Mouse (Mus musculus) gastrocnemius, adult 2 months (tissue): ENCODE results near the gene Pglyrp1. TPM values are rescaled to one million over a fixed set of nuclear protein-coding genes. Genes with fewer than 3 reads are reported as not detected.
A peak's percentile ranks its signal among the peaks of the same experiment; 100 is the strongest.

Experiments
- DNase-seq: peaks from one replicate; pipeline ENCODE4 v3.0.0; 2022
- H3K27ac ChIP-seq: fragments of 200-600 bp; 2 replicates; pipeline ENCODE4 v1.8.1; 2022; ENCODE audit warnings: mild to moderate bottlenecking
- H3K4me3 ChIP-seq: fragments of 200-600 bp; 2 replicates; pipeline ENCODE4 v1.8.1; 2022; ENCODE audit warnings: mild to moderate bottlenecking, moderate library complexity
- CTCF ChIP-seq: fragments of 200-600 bp; IDR thresholded peaks from 2 replicates; pipeline ENCODE4 v1.8.1; 2022; ENCODE audit warnings: antibody characterized with exemption, mild to moderate bottlenecking, moderate library complexity
- intact Hi-C: fragments of 180-260 bp; cut with DNase I; formaldehyde crosslinking; loops from one replicate; pipeline ENCODE4 v1.15.1; 2025
- total RNA-seq, 2 experiments: library from RNA; stranded (reverse); gene quantifications; 2 replicates each; pipeline ENCODE4 v1.2.3; 2021

The Pglyrp1 gene
- total RNA-seq, 2 experiments from 2014 or later, result not detected

DNA sequence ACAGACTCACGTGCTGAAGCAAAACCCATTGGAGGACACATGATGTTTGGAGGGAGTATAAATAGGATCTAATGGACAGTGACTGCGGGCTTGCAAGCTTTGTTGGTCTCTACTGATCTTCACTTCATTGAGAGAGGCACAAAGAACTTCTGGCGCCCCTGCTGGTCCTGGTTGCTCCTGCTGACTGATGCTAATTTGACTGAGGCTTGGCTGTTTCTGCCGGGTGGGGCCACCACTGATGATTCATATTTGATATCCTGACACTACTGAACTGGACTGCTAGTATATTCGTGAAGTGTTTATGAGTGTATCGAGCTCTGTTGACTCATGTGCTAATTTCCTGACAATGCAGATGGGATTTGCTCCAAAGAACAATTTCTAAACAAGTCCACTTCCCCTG is 8.3 kb upstream of the Pglyrp1 start:
- no peak for DNase-seq
- Histone ChIP-seq H3K27ac (no peak overlapping the region), H3K4me3 (no peak overlapping the region)
- no peak for TF ChIP-seq CTCF
- intact Hi-C loops, result no loop called here

DNA sequence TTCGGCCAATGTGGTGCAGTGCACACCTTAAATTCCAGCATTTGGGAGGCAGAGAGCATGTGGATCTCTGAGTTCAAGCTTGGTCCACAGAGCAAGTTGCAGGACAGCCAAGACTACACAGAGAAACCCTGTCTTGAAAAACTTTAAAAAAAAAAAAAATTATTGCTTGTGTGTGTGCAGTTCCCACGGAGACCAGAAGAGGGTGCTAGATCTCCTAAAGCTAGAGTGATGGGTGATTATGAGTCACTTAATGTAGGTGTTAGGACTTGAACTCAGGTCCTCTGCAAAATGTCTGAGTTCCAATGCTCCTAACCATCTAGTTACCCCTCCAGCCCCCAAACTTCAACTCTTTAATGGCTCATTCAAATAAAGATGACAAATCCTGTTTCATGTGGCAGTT is 2.6 kb upstream of the Pglyrp1 start:
- TF ChIP-seq CTCF, result peak; percentile 21; the same call in 1 of the 2 replicates
- intact Hi-C loops, result no loop called here

DNA sequence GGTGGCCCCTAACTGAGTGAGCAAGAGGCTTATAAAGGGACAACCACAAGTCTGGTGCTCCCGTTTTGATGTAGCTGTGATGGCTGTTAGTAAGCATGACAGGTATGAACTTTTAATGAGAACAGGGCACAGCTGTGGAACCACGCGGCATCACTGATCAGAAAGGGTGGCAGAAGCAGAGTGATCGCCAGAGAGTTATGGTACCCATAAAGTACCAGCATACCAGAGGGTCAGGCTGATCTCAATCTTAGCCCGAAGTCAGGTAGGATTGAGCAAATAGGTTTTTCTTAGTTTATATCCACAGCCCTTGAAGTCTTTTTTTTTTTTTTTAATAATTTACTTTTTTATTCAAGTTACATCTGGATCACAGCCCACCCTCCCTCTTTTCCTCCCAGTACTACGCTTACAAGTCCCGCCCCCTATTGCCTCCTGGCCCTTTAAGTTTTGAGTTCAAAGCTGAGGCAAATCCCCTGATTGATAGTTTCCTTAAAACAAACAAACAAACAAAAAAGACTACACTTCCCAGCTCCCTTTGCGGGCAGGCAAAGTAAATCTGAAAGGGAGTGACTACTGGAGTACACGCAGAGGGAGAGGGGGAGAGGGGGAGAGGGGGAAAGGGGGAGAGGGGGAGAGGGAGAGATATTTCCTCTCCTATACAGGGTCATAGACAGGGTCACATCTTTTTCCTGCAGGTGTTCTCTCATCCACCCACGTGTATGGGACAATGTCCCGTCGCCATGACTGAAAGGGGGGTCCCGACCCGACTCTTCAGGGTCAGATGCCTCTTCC is 1.1 kb downstream of the Pglyrp1 start:
- peak overlapping the region; percentile 71 for H3K4me3 ChIP-seq
- intact Hi-C loops, result loop anchor here (2.0 kb wide), 1 partner anchor 43 kb away; no protein-coding TSS in a partner anchor
- no peak for TF ChIP-seq CTCF
- H3K27ac ChIP-seq, result peak overlapping the region; percentile 7; the same call in 1 of the 2 replicates
- no peak for DNase-seq

More for the DNA sequence above, 2.6 kb upstream of the Pglyrp1 start:
- DNase-seq, result no peak
- Histone ChIP-seq H3K4me3 (no peak overlapping the region), H3K27ac (no peak overlapping the region)

DNA sequence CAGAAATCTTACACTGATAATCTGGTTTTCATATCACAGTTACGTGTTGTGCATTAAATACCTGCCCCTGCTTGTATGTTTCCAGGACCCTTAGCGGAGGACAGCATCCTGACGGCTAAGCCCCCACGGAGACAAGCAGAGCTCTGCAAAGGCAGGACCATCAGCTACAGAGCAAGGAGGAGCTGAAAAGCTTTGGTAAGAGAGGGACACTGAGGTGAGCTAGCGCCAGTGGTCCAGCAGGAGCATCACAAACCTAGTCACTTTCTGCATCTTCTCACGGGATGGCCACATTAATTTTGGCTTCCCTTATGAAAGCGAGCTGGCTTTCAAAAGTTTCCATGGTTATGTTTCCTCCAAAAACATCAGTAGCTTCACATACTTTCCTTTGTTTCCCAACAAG is 1.7 kb downstream of the Pglyrp1 start:
- Histone ChIP-seq H3K27ac (peak overlapping the region; percentile 7; the same call in 1 of the 2 replicates), H3K4me3 (peak overlapping the region; percentile 71)
- TF ChIP-seq CTCF, result no peak
- no peak for DNase-seq
- intact Hi-C loops, result loop anchor here (1.0 to 2.0 kb wide), 2 partner anchors 44 to 123 kb away; no protein-coding TSS in a partner anchor

DNA sequence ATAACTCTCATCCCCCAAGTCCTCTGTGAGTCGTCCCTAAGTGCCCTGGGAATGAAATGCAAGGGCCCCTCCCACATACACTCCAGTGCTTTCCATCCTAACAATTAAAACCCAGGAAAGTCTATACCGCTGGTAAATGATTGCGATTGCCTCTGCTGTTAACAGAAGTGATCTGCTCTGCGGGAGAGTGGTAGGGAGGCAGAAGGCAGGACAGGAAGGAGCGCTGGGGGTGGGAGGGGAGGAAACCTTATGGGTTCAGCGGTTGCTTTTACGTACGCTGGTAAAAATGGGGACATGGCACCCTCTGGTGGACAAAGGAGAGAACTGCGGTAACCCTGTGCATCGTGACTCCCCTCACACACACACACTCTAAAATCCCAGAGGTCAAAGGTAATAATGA is 2.1 kb downstream of the Pglyrp1 start:
- DNase-seq, result peak; percentile 70
- no peak; the same call in 1 of the 2 replicates for TF ChIP-seq CTCF
- H3K4me3 ChIP-seq, result peak overlapping the region; percentile 71
- peak overlapping the region; percentile 7; the same call in 1 of the 2 replicates for H3K27ac ChIP-seq
- intact Hi-C loops, result loop anchor here (1.0 to 2.0 kb wide), 2 partner anchors 44 to 123 kb away; no protein-coding TSS in a partner anchor

DNA sequence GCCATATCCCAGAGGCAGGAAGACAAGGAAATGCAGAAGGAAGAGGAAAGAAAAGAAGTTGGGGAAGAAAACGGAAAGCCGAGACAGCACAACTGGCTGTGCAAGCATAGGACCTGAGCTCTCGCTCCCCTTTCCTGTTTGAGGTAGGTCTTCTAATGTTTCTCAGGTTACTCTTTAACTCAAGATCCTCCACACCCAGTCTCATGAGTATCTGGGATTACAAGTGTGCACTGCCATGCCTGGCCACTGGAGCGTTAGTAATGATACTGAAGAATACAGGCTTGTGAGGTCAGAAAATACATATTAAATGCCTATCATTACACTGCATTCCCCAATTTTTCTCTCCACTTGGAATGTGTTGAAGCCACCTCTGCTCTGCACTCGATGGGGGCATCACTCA is 4.2 kb downstream of the Pglyrp1 start:
- H3K27ac ChIP-seq, result no peak overlapping the region
- intact Hi-C loops, result no loop called here
- no peak for DNase-seq
- H3K4me3 ChIP-seq, result no peak overlapping the region
- TF ChIP-seq CTCF, result no peak

DNA sequence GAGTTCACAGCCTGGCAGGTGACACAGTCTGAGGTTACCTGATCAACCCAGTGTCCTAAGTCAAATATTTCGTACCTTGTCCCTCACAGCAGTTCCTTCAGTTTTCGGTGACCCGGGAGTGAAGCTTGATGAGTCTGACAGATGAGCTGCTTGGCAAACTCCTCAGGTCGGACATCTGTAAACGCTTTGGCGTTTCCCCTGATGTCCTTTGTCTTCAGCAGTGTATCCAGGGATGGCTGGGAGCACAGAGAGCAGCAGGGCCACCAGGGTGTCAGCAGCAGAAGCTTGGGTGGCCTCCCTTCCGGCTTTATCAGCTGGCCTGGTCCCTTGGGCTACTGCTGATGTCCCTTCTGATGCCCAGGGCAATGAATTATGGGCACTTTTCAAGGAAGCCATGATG is 7.6 kb downstream of the Pglyrp1 start:
- DNase-seq, result no peak
- intact Hi-C loops, result no loop called here
- no peak for TF ChIP-seq CTCF
- no peak overlapping the region for H3K4me3 ChIP-seq
- no peak overlapping the region for H3K27ac ChIP-seq

DNA sequence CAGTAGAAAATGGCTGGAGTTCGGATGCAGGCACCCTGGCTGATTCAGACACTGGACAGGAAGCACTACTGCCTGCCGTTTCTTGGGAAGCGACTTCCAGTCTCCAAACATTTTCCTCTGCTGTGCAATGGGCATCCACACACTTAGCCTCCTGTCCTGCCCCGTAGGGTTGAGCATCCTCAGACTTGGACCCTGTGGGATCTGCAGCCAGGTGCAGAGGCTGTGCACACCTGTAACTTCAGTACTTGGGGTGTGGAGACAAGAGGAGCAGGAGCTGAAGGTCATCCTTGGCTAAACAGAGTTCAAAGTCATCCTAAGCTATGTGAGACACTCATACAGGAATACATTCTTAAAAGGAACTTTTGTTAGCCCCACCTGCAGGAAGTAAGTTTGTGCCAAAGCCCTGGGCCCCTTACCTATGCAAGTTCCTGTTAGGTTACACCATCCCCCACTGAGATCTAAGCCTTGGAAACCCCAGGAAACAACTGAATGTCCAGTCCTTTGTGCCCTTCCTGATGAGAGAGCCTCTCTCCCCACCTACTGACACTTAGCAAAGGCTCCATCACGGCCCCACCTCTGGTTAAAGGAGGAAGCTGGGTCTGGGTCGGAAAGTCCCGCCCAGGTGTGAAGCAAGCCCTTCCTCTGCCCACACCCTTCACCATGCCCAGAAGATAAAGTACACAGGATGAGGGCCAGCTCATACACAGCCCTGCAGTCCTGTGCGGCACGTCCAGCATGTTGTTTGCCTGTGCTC is 13.0 kb downstream of the Pglyrp1 start:
- Histone ChIP-seq H3K27ac (peak overlapping the region; percentile 46), H3K4me3 (no peak overlapping the region)
- no peak for TF ChIP-seq CTCF
- no peak for DNase-seq
- intact Hi-C loops, result no loop called here

DNA sequence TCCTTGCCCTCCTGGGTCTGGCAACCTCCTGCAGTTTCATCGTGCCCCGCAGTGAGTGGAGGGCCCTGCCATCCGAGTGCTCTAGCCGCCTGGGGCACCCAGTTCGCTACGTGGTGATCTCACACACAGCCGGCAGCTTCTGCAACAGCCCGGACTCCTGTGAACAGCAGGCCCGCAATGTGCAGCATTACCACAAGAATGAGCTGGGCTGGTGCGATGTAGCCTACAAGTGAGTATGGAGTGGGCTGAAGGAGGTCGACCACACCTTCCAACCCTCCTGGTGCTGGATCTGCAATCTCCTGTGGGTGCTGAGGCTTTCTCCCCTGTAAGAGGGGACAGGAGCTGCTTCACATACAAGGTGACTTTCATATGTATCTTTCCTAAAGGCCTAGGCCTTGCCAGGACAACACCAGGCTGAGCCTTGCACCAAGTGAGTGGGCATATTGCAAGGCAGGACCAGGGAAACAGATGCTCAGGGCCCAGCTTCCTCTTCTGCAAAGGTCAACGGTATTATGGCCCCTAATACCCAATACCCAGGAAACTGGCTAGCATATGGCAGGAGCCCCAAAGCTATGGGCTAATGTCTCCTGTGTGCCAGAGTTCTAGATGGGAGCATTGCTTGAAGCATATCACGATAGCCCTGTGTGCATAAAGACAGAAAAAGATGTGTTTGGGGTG is 13.8 kb downstream of the Pglyrp1 start:
- no peak for DNase-seq
- Histone ChIP-seq H3K27ac (peak overlapping the region; percentile 46), H3K4me3 (no peak overlapping the region)
- no peak for TF ChIP-seq CTCF
- intact Hi-C loops, result no loop called here

DNA sequence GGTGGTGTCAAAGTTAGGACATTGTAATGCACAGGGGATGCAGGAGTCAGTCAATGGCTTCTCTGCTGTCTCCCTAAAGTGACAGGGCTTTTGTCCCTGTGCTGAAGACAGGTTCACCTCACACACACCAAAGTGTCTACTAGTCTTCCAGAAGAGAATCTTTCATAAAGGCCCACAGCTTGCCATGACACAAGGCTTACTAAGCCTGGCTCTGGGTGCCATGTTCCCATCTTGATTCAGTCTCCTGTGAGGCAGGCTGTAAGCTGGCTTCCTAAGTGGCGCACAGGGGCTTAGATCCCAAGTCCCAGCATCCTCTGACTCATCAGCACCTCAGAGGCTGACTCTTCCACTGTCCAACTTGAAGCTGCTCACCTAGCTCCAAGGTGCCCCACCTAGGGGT is 15.8 kb downstream of the Pglyrp1 start:
- no peak for DNase-seq
- intact Hi-C loops, result no loop called here
- no peak overlapping the region for H3K27ac ChIP-seq
- TF ChIP-seq CTCF, result no peak
- no peak overlapping the region for H3K4me3 ChIP-seq

DNA sequence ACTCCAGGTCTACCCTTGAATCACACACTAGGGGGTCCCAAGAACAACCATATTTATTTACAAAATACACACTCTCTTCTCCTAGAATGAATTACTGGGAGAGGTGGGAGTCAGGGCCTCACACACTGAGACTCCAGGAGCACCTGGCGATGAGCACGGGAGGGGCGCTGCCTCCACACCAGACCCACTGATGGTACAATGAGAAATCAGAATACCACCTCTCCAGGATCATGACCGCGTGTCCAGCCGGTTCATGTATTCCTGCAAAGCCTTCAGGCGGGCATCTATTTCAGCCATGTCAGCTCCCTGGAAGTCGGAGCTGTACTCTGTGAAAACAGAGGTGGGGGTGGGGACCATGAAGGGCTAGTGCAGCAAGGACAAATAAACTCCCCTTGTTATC is 19.7 kb downstream of the Pglyrp1 start:
- no peak for DNase-seq
- intact Hi-C loops, result loop anchor here (5.0 kb wide), 1 partner anchor 101 kb away; the partner anchor contains the start of gene Mypop
- H3K27ac ChIP-seq, result no peak overlapping the region
- H3K4me3 ChIP-seq, result no peak overlapping the region
- no peak for TF ChIP-seq CTCF

DNA sequence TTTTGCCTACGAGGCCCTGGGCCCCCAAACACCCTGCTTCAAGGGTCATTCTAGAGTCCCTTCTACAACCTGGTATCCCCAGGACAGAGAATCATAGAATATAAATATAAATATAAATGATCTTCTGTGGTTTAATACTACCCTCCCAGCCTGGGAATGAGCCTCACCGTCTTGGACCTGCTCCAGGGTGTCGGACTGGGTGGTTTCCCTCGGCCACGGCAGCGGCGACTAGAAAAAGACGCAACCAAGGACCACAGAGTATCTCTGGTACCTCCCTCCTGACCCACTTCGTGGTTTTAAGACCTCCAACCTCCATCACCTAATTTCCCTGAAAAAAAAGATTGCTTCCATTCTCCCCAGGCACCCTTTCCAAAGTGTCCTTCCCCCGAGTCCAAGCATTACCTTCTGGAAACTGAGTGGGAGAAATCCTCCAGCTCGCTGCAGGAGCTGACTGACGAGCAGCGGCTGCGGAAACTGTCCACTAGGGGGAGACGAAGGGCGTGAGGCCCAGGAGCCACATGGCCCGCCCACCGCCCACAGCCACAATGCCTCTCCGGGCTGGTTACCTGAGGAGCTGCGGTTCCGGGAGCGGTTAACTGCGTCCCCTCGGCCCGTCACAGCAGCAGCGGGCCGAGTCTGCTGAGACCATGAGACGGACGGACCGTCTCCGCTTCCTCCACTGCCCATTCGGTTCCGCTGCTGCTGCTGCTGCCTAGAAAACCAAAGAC is 20.9 kb downstream of the Pglyrp1 start:
- peak; percentile 87 for DNase-seq
- TF ChIP-seq CTCF, result peak; percentile 99; the same call in 1 of the 2 replicates
- H3K27ac ChIP-seq, result peak overlapping the region; percentile 53
- intact Hi-C loops, result loop anchor here (5.0 kb wide), 1 partner anchor 100 kb away; the partner anchor contains the start of gene Mypop
- peak overlapping the region; percentile 63 for H3K4me3 ChIP-seq
